Mouse (Mus musculus) limb, embryonic 14.5 days (tissue): ENCODE data around the gene E130208F15Rik. TPM values are rescaled to one million over a fixed set of nuclear protein-coding genes. Genes with fewer than 3 reads are reported as not detected.

Experiments
- ATAC-seq: fragments of 200-750 bp; cut with Nextera tagmentation; 2 replicates; pipeline ENCODE4 v1.8.0; 2017; ENCODE audit warnings: low read depth, moderate number of reproducible peaks, moderate TSS enrichment; ENCODE audit not compliant: low FRiP score
- DNase-seq: peaks from one replicate; pipeline ENCODE4 v3.0.0-alpha.2; 2015; ENCODE audit warnings: low spot score
- H3K27ac ChIP-seq: fragments of 300-500 bp; sonication (generic); replicated peaks from 2 replicates; pipeline ENCODE4 v1.5.1; 2014; ENCODE audit warnings: low read depth, mild to moderate bottlenecking, low read length, moderate library complexity, mixed read lengths
- H3K27me3 ChIP-seq: fragments of 300-500 bp; sonication (generic); 2 replicates; pipeline ENCODE4 v1.6.1; 2014; ENCODE audit warnings: low read length, mixed read lengths; ENCODE audit not compliant: control insufficient read depth, insufficient read depth
- H3K36me3 ChIP-seq: fragments of 300-500 bp; sonication (generic); 2 replicates; pipeline ENCODE4 v1.6.1; 2014; ENCODE audit warnings: mild to moderate bottlenecking, low read length, moderate library complexity, mixed read lengths; ENCODE audit not compliant: control insufficient read depth, insufficient read depth
- H3K4me1 ChIP-seq: fragments of 300-500 bp; sonication (generic); 2 replicates; pipeline ENCODE4 v1.6.1; 2014; ENCODE audit warnings: antibody characterized with exemption, low read length, mixed read lengths; ENCODE audit not compliant: control insufficient read depth, insufficient read depth
- H3K4me2 ChIP-seq: fragments of 300-500 bp; sonication (generic); replicated peaks from 2 replicates; pipeline ENCODE4 v1.6.1; 2014; ENCODE audit warnings: low read depth, mild to moderate bottlenecking, low read length, moderate library complexity; ENCODE audit not compliant: severe bottlenecking
- H3K4me3 ChIP-seq: fragments of 300-500 bp; sonication (generic); replicated peaks from 2 replicates; pipeline ENCODE4 v1.5.1; 2014; ENCODE audit warnings: low read length
- H3K9ac ChIP-seq: fragments of 300-500 bp; sonication (generic); 2 replicates; pipeline ENCODE4 v1.6.1; 2014; ENCODE audit warnings: mild to moderate bottlenecking, low read depth, low read length, moderate library complexity; ENCODE audit not compliant: severe bottlenecking
- H3K9me3 ChIP-seq: fragments of 300-500 bp; sonication (generic); 2 replicates; pipeline ENCODE4 v1.6.1; 2016; ENCODE audit warnings: low read length; ENCODE audit not compliant: control insufficient read depth
- POLR2A ChIP-seq: fragments of 200-500 bp; IDR thresholded peaks from 2 replicates; pipeline ENCODE4 v1.8.0; 2012; ENCODE audit warnings: inconsistent platforms, mild to moderate bottlenecking, moderate library complexity, borderline replicate concordance; ENCODE audit not compliant: insufficient read depth, insufficient read length; ENCODE audit errors: extremely low read depth
- WGBS: fragments of 180-500 bp; shearing (Covaris S2); extraction: QIAGEN DNeasy Blood & Tissue Kit; methylation state at CpG from one replicate; pipeline ENCODE4 v1.1.7; 2014; 5-methylcytosine and 5-hydroxymethylcytosine counted together
- polyA plus RNA-seq, 2 experiments: library from polyadenylated mRNA; depleted of rRNA in 1 of 2; stranded (reverse) in 1 of 2; unstranded in 1 of 2; fragments of >200 nt; fragmentation: Nextera tagmentation in 1 of 2; extraction: Ambion mirVana in 1 of 2; gene quantifications; 2 replicates each; pipeline versions ENCODE4 v1.2.1 to v1.2.3; 2012 to 2014

Gene E130208F15Rik
- polyA plus RNA-seq, 2 experiments: 0.98 TPM; not detected in 1

DNA sequence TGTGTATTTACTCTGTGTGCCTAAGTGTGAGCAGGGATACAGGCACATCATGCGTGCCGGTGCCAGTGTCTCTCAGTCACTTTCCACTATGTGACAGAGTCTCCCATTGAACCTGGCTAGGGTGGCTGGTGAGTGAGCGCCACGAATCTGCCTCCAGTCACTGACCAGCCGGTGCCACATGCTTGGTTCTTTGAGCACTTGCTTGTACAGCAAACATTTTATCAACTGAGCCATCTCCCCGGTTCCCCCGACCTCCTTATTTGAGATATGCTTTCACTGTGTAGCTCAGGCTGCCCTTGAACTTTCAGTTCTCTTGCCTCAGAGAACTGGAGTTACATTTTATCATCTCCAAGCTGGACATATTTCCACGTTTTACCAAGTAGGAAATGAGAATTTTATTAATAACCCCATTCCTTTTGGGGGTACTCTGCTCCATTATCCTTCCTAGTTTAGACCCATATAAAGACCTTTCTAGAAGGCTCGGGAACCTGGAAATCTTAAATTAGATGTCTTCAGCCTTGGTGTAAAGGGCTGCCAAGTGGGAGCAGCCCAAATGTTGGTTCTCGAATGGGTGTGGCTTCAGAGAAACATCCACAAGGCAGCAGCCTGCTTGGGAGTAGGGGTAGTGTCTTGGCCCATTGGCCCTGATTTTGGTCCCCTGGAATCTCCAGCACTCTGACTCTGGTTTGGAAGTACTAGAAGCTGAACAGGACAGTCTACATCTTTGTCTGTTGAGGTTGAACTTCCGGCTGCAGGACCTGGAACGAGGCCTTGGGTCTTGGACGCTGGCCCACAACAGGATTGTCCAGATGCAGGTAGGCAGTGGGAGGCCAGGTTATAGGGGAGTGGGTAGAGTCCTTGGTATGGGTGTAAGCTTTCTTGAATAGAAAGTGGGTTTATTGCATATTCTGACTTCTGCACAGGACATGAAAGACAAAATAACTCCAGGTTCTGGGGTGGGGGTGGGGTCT lies 5.7 kb upstream of the E130208F15Rik start:
- H3K4me3 ChIP-seq: peak overlapping the region; percentile 45
- peak overlapping the region; percentile 52 for H3K4me2 ChIP-seq
- H3K27ac ChIP-seq: no peak overlapping the region
- no peak for ATAC-seq
- TF ChIP-seq POLR2A: no peak
- peaks cover 36% of the 10 kb centered on the region for H3K36me3 ChIP-seq
- 70% methylated on average over 13 of the region's 13 CpGs for WGBS
- DNase-seq: no peak
- H3K9me3 ChIP-seq: no peaks in the 10 kb centered on the region
- H3K4me1 ChIP-seq: peaks cover 9% of the 10 kb centered on the region
- H3K9ac ChIP-seq: peak overlapping the region; percentile 44
- H3K27me3 ChIP-seq: no peaks in the 10 kb centered on the region

DNA sequence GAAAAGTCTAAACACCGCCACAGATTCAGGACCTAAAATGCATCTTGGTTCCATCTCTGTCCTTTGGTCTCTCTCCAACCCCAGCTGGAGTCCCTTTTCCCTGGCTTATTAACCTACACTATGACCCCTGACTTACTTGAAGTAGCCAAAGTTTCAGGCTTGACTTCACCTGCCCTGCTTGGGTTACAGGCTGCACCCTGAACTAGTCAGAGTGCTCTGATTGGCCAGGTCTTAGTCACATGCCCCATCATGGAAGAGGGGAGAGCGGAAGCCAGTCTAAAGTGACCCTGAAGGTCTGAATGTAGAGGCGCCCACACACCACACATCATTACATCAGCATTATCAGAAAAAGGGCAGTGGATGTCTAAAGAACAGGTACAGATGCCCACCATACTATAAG lies 3.4 kb upstream of the E130208F15Rik start:
- no peak for ATAC-seq
- WGBS: 90% methylated on average over 3 of the region's 3 CpGs

DNA sequence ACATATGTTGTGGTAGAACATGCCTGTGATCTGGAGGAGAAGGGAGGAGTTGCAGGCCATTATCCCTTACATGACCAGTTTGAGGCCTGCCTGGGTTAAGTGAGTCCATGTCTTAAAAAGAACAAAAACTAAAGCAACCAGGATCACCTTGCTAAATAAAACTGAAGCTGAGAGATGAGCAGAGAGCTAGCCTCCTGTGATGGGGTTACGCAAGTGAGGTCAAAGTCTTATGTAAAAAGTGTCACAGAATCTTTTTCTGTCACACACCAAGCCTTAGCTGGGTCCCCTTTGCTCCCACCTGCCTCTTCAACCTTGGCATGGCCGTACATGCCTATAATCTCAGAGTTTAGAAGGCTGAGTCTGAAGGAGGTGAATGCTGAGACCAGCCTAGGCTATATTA lies 594 bp upstream of the E130208F15Rik start:
- 81% methylated on average over 2 of the region's 2 CpGs for WGBS
- Histone ChIP-seq H3K27ac (no peak overlapping the region), H3K4me2 (peak overlapping the region; percentile 79), H3K9ac (no peak overlapping the region), H3K36me3 (peaks cover 19% of the 10 kb centered on the region), H3K4me1 (peaks cover 10% of the 10 kb centered on the region), H3K4me3 (peak overlapping the region; percentile 82), H3K9me3 (no peaks in the 10 kb centered on the region), H3K27me3 (no peaks in the 10 kb centered on the region)
- TF ChIP-seq POLR2A: no peak
- DNase-seq: no peak
- no peak for ATAC-seq

More for the DNA sequence above, 3.4 kb upstream of the E130208F15Rik start:
- no peak overlapping the region for H3K27ac ChIP-seq
- DNase-seq: no peak
- peaks cover 18% of the 10 kb centered on the region for H3K4me1 ChIP-seq
- no peaks in the 10 kb centered on the region for H3K9me3 ChIP-seq
- no peak for TF ChIP-seq POLR2A
- H3K4me3 ChIP-seq: no peak overlapping the region
- no peaks in the 10 kb centered on the region for H3K27me3 ChIP-seq
- no peak overlapping the region for H3K9ac ChIP-seq
- peaks cover 19% of the 10 kb centered on the region for H3K36me3 ChIP-seq
- H3K4me2 ChIP-seq: no peak overlapping the region

DNA sequence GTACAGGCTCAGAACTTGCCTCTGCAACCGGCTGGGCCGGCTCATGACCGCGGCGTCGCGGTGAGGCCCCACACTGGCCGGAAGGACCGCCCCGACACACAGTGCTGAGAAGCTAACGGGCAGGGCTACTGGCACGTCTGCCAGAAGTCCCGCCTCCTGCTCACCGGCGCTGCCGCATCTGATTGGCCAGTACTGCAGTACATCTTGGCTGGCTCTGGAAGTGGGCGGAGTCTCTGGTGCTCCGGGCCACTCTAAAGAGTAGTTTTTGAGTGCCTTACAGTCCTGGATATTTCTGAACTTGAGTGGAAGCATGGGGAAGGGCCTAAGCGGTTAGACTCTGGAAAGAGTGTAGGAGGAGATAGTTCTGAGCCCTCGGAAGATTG lies 736 bp downstream of the E130208F15Rik start:
- no peaks in the 10 kb centered on the region for H3K9me3 ChIP-seq
- 1% methylated on average over 20 of the region's 20 CpGs for WGBS
- peak overlapping the region; percentile 79 for H3K4me2 ChIP-seq
- DNase-seq (peak; percentile 99), ATAC-seq (peak; percentile 99)
- H3K4me1 ChIP-seq: peaks cover 10% of the 10 kb centered on the region
- H3K27ac ChIP-seq: peak overlapping the region; percentile 79
- peaks cover 11% of the 10 kb centered on the region for H3K36me3 ChIP-seq
- peak overlapping the region; percentile 85 for H3K9ac ChIP-seq
- H3K27me3 ChIP-seq: no peaks in the 10 kb centered on the region
- H3K4me3 ChIP-seq: peak overlapping the region; percentile 82
- TF ChIP-seq POLR2A: peak; percentile 68; the same call in 1 of the 2 replicates

DNA sequence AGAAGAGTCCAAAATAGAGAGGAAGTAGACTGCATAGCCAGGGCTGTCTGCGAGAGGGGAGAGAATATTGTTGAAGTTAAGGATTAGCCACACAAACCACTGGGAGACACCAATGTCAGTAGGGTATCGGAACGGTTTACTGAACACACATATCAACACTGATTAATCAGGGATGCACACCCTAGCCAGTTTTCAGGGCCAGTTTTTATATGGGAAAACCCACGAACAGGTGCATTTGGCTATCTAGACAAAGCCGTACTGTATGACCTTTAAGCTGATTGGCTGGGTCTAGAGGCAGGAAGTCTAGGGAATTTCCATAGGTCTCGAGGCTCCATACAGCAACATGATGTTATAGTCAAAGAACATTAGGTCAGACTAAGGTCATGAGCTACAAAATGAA lies 1.3 kb downstream of the E130208F15Rik start:
- DNase-seq (no peak), ATAC-seq (no peak)
- WGBS: 53% methylated on average over 6 of the region's 6 CpGs
- TF ChIP-seq POLR2A: no peak
- peak overlapping the region; percentile 77 for H3K27ac ChIP-seq
- no peaks in the 10 kb centered on the region for H3K27me3 ChIP-seq
- H3K9ac ChIP-seq: peak overlapping the region; percentile 85; the same call in 1 of the 2 replicates
- peaks cover 9% of the 10 kb centered on the region; the same call in 1 of the 2 replicates for H3K36me3 ChIP-seq
- H3K9me3 ChIP-seq: no peaks in the 10 kb centered on the region
- peak overlapping the region; percentile 79 for H3K4me2 ChIP-seq
- peaks cover 10% of the 10 kb centered on the region for H3K4me1 ChIP-seq
- peak overlapping the region; percentile 82 for H3K4me3 ChIP-seq
